Mouse (Mus musculus) bone marrow, adult 2 months (tissue): ENCODE data around the gene Zhx3.

Experiments
- CTCF ChIP-seq: fragments of 200-500 bp; IDR thresholded peaks from 2 replicates; pipeline ENCODE4 v1.5.1; 2011; ENCODE audit warnings: low read length, control low read depth; ENCODE audit not compliant: control insufficient read depth, insufficient read depth
- POLR2A ChIP-seq: fragments of 200-500 bp; IDR thresholded peaks from 2 replicates; pipeline ENCODE4 v1.6.1; 2011; ENCODE audit warnings: low read depth, mild to moderate bottlenecking, control low read depth, low read length, borderline replicate concordance; ENCODE audit not compliant: control insufficient read depth

GRCm38 (mm10) chr2:160702824-160703223 is 170.0 kb downstream of the Zhx3 start:
- TF ChIP-seq POLR2A (no peak), CTCF (no peak)
